Mouse (Mus musculus) stomach, embryonic 16.5 days (tissue): ENCODE measurements around the gene Bach2. TPM values are rescaled to one million over a fixed set of nuclear protein-coding genes. Genes with fewer than 3 reads are reported as not detected.

Source experiments
- ATAC-seq: fragments of 200-750 bp; cut with Nextera tagmentation; 2 replicates; pipeline ENCODE4 v1.8.0; 2017; ENCODE audit warnings: moderate number of reproducible peaks, moderate TSS enrichment; ENCODE audit not compliant: insufficient read depth, low FRiP score
- H3K27ac ChIP-seq: fragments of 300-500 bp; sonication (generic); 2 replicates; pipeline ENCODE4 v1.5.1; 2014; ENCODE audit warnings: low read length
- H3K27me3 ChIP-seq: fragments of 300-500 bp; sonication (generic); 2 replicates; pipeline ENCODE4 v1.6.1; 2014; ENCODE audit warnings: low read length, control low read depth, mixed read lengths; ENCODE audit not compliant: control insufficient read depth, insufficient read depth
- H3K36me3 ChIP-seq: fragments of 300-500 bp; sonication (generic); 2 replicates; pipeline ENCODE4 v1.6.1; 2014; ENCODE audit warnings: low read length; ENCODE audit not compliant: control insufficient read depth, insufficient read depth
- H3K4me1 ChIP-seq: fragments of 300-500 bp; sonication (generic); 2 replicates; pipeline ENCODE4 v1.6.1; 2014; ENCODE audit warnings: low read length, control low read depth, mixed read lengths; ENCODE audit not compliant: control insufficient read depth, insufficient read depth
- H3K4me2 ChIP-seq: fragments of 300-500 bp; sonication (generic); 2 replicates; pipeline ENCODE4 v1.6.1; 2014; ENCODE audit warnings: low read depth, low read length, mixed read lengths
- H3K4me3 ChIP-seq: fragments of 300-500 bp; sonication (generic); replicated peaks from 2 replicates; pipeline ENCODE4 v1.5.1; 2014; ENCODE audit warnings: mild to moderate bottlenecking, low read length
- H3K9ac ChIP-seq: fragments of 300-500 bp; sonication (generic); 2 replicates; pipeline ENCODE4 v1.6.1; 2014; ENCODE audit warnings: low read length
- H3K9me3 ChIP-seq: fragments of 300-500 bp; sonication (generic); replicated peaks from 2 replicates; pipeline ENCODE4 v1.6.1; 2016; ENCODE audit warnings: low read length, control low read depth; ENCODE audit not compliant: control insufficient read depth
- WGBS: fragments of 180-500 bp; shearing (Covaris S2); extraction: QIAGEN DNeasy Blood & Tissue Kit; methylation state at CpG from one replicate; pipeline ENCODE4 v1.1.7; 2014; 5-methylcytosine and 5-hydroxymethylcytosine counted together
- polyA plus RNA-seq: library from polyadenylated mRNA; unstranded; fragments of >200 nt; fragmentation: Nextera tagmentation; extraction: Ambion mirVana; gene quantifications from 2 replicates; pipeline ENCODE4 v1.2.1, GENCODE M21; 2015

The Bach2 gene
- polyA plus RNA-seq, 1 experiment from 2014 or later, result 3.5 TPM

DNA sequence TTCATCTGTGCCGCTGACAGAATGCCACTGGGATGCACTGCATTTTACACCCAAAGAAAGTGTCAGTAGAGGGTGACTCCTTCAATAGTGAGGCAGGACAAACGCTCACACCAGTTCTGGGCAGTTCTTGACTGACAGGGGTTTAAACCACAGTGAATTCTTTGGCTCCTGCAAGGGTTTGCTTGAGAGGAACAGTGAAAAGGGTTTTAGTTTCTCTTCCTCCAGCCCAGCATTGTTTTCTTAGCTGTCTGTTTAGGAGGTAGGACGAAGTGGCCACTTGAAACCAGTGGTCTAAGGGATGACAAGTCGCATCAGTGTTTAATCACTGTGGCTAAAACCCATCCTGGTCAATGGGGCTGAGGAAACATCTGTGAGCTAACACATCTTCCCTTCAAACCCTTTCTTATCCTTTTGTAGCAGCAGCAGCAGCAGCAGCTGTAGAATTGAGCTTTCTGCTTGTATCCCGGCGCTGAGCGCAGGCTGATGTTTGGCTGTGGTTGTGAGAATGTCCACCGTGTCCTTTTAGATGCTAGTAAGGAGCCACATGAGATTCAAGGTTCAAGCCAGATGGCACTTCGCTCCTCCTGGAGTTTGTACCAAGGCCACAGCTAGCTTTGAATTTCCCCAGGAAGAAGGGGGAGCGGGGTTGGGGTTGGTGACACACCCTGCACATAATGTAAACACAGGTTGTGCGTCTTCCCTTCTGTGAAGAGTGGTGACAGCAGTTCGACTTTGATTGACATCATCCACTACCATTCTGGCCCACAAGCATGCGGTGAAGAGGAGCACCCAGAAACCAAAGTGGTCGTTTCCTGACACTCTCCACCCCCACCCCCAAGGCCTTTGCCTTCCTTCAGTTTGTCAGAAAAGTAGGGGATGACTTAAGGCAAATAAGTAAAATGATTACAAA, 104.9 kb downstream of the Bach2 start:
- ATAC-seq, result no peak
- no peaks in the 10 kb centered on the region for H3K9me3 ChIP-seq
- no peak overlapping the region for H3K9ac ChIP-seq
- H3K4me1 ChIP-seq, result 0 out of 2 replicates have a peak, but pooled peaks cover 4% of the 10 kb centered on the region
- H3K4me3 ChIP-seq, result no peak overlapping the region
- H3K36me3 ChIP-seq, result no peaks in the 10 kb centered on the region
- H3K27me3 ChIP-seq, result no peaks in the 10 kb centered on the region
- peak overlapping the region; percentile 31; the same call in 1 of the 2 replicates for H3K27ac ChIP-seq
- no peak overlapping the region for H3K4me2 ChIP-seq
- WGBS, result 55% methylated on average over 14 of the region's 14 CpGs

DNA sequence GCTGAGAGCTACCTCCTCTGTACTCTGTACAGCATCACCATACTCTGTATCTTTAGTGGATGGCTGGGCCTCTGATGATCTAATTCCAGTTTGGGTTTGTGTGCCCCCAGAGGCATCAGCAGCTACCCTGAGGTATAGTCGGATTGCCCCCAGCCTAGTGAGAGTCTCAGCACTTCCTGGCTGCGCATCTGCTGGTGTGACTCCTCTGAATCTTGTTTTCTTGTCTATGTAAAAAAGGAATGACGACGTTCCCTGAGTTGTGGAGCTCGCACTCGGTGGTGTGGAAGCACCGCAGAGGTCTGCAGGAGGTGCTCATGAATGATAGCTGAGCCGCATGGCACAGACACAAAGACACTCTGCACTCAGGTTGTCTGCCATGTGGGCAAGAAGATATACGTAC, 105.7 kb downstream of the Bach2 start:
- Histone ChIP-seq H3K4me1 (0 out of 2 replicates have a peak, but pooled peaks cover 4% of the 10 kb centered on the region), H3K4me3 (no peak overlapping the region), H3K9ac (no peak overlapping the region), H3K4me2 (no peak overlapping the region), H3K27ac (no peak overlapping the region), H3K27me3 (no peaks in the 10 kb centered on the region), H3K9me3 (no peaks in the 10 kb centered on the region), H3K36me3 (no peaks in the 10 kb centered on the region)
- ATAC-seq, result no peak
- WGBS, result 77% methylated on average over 9 of the region's 9 CpGs

DNA sequence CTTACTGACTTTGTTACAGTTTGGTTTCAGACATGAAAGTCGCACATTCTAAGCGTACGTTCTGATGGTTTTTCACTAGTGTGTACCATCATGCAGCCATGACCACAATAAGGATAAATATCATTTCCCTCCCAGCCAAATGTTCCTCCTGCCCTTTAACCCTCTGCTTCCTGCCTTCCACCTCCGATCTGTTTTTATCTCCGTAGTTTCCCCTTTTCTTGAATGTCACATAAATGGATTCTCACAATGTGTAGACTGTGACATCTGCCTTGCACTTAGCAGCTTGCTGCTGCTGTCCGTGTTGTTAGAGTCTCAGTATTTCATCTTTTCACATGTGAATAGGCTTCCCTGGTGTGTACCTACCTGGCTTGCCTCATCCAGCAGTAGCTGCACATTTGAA, 108.6 kb downstream of the Bach2 start:
- 0 out of 2 replicates have a peak, but pooled peaks cover 4% of the 10 kb centered on the region for H3K4me1 ChIP-seq
- no peaks in the 10 kb centered on the region for H3K9me3 ChIP-seq
- H3K27ac ChIP-seq, result no peak overlapping the region
- 54% methylated on average over 6 of the region's 6 CpGs for WGBS
- H3K4me2 ChIP-seq, result no peak overlapping the region
- H3K4me3 ChIP-seq, result no peak overlapping the region
- H3K27me3 ChIP-seq, result no peaks in the 10 kb centered on the region
- no peak overlapping the region for H3K9ac ChIP-seq
- no peak for ATAC-seq
- H3K36me3 ChIP-seq, result no peaks in the 10 kb centered on the region

DNA sequence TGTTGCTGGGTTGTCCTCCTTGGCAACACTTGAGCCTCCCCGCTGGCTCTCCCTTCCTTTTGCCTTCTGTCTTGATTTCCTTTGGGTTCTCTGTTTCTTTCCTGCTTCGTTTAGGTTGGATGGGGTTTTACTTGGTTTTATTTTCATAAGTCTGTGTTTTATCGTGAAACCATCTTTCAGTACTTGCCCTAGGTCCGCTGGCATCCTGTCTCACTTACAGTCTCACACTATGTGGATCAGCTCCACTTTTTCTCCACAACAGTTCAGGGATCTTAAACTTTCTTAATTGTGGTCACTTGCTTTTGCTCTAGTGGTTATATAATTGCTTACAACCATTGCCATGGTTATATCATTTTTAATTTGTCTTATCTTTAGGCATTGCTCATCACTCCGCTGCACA, 109.1 kb downstream of the Bach2 start:
- Histone ChIP-seq H3K4me3 (no peak overlapping the region), H3K27me3 (no peaks in the 10 kb centered on the region), H3K9me3 (no peaks in the 10 kb centered on the region), H3K9ac (no peak overlapping the region), H3K36me3 (no peaks in the 10 kb centered on the region), H3K4me2 (no peak overlapping the region), H3K4me1 (peaks cover 8% of the 10 kb centered on the region), H3K27ac (no peak overlapping the region)
- no peak for ATAC-seq
- WGBS, result 83% methylated on average over 5 of the region's 5 CpGs

DNA sequence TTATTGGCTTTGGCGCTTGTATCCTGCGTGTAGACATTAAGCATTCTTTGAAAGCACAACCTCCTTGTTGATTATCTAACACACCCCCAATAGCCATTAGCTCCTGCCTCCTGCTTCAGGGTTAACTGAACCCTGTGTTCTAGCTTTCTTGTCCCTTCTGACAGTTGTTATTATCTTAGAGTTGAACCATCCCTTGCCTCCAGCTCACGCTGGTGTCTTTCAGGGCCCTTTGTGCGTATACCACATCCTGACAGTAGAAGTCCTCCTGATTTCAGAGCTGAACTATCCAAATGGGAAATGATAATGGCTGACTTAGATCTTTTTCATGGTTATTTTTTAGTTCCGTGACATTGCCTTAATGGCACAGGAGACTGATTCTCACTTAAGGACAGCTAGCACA, 110.8 kb downstream of the Bach2 start:
- H3K27me3 ChIP-seq, result no peaks in the 10 kb centered on the region
- no peak overlapping the region for H3K9ac ChIP-seq
- ATAC-seq, result no peak
- H3K27ac ChIP-seq, result no peak overlapping the region
- H3K4me1 ChIP-seq, result peaks cover 6% of the 10 kb centered on the region
- WGBS, result 83% methylated on average over 5 of the region's 5 CpGs
- no peak overlapping the region for H3K4me2 ChIP-seq
- no peaks in the 10 kb centered on the region for H3K9me3 ChIP-seq
- H3K36me3 ChIP-seq, result no peaks in the 10 kb centered on the region
- no peak overlapping the region for H3K4me3 ChIP-seq

DNA sequence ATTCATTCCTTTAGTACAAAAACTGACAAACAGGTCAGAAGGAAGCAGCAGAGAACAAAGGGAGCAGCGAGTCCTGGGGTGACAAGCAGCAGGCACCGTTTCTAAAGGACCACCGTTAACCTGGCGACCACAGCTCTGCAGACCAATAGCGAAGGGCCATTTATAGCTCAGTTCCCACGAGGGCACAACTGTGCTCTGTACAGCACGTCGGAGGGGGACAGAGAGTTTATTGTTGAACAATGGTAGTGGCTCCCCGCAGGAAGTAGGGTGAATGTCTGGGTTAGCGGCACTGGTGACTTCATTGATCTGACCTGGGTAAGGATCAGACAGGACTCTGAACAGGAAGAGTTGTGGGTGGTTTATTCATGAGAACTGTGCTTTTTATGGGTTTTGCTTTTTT, 112.6 kb downstream of the Bach2 start:
- no peak overlapping the region for H3K9ac ChIP-seq
- WGBS, result 49% methylated on average over 10 of the region's 10 CpGs
- H3K4me3 ChIP-seq, result no peak overlapping the region
- peak; percentile 42; the same call in 1 of the 2 replicates for ATAC-seq
- H3K27me3 ChIP-seq, result no peaks in the 10 kb centered on the region
- H3K9me3 ChIP-seq, result no peaks in the 10 kb centered on the region
- peaks cover 9% of the 10 kb centered on the region for H3K4me1 ChIP-seq
- no peaks in the 10 kb centered on the region for H3K36me3 ChIP-seq
- H3K4me2 ChIP-seq, result no peak overlapping the region
- 0 out of 2 replicates have a peak overlapping the region, but pooled peaks have one; percentile 51 for H3K27ac ChIP-seq

DNA sequence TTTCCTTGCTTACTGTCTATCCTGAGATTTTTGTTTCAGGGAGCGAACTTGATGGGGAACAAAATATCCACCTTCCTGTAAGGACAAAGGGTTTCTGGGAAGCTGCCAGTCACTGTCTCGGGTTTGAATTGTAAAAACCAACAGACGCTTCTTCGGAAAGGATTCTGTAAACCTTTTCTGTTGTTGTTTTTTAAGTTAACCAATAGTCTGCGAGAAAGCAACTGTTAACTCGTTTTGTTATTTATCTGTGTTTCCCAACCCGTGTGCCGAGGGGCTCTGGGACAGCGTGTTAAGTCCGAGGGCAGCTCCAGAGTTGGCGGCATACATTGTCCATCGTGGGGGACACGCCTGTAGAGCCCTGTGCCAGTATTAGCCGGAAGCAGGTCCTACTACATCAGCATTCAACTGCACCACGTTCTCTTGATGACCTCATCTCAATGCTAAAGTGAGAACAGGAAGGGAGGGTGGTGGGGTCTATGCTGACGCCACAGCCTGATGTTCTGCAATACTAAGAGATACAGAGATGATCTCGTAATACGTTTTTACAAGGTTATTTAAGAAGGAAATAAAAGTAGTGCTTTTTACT, 113.2 kb downstream of the Bach2 start:
- peaks cover 9% of the 10 kb centered on the region for H3K4me1 ChIP-seq
- 66% methylated on average over 18 of the region's 18 CpGs for WGBS
- no peak overlapping the region for H3K4me3 ChIP-seq
- peak; percentile 47; the same call in 1 of the 2 replicates for ATAC-seq
- H3K9me3 ChIP-seq, result no peaks in the 10 kb centered on the region
- H3K27me3 ChIP-seq, result no peaks in the 10 kb centered on the region
- no peak overlapping the region for H3K9ac ChIP-seq
- H3K36me3 ChIP-seq, result no peaks in the 10 kb centered on the region
- peak overlapping the region; percentile 51; the same call in 1 of the 2 replicates for H3K27ac ChIP-seq
- H3K4me2 ChIP-seq, result no peak overlapping the region

DNA sequence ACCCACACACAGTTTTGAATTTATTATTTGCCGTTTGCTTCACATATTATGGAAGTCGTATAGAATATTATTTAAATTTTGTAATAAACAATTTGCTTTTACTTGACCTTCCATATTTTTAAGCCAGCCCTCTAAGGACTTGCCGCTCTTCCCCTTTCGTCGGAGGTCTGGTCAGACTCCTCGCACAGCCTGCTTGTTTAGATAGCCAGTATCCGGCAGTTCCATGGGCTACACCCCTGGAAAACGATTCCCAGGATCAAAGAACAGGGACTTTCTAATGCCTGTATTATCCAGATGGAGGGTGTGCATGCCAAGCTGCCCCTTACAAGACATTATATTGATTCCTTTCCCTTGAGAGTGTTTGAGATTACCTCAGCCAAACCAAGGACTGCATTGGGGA, 113.8 kb downstream of the Bach2 start:
- H3K4me3 ChIP-seq, result no peak overlapping the region
- peak overlapping the region; percentile 44 for H3K27ac ChIP-seq
- H3K9me3 ChIP-seq, result no peaks in the 10 kb centered on the region
- no peak overlapping the region for H3K9ac ChIP-seq
- WGBS, result 30% methylated on average over 8 of the region's 8 CpGs
- no peak overlapping the region for H3K4me2 ChIP-seq
- peaks cover 9% of the 10 kb centered on the region for H3K4me1 ChIP-seq
- H3K36me3 ChIP-seq, result no peaks in the 10 kb centered on the region
- no peaks in the 10 kb centered on the region for H3K27me3 ChIP-seq
- peak; percentile 54; the same call in 1 of the 2 replicates for ATAC-seq

DNA sequence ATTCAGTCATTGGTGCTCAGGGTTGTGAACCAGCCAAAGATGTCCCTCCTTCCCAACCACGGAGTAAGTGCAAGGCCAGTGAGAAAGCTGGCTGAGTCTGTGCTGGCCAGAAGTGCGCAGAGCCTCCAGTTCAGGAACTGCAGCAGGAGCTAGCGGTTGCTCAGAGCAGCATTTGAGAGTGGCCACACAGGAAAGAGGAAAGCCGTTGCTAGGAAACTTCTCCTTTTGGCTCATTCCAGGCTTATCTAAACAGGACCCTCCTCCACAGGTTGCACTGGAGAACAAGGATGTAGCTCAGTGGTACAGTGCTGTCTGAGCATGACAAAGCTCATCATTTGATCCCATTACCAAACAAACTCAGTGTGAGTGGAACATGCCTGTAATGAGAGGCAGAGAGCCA, 114.2 kb downstream of the Bach2 start:
- H3K9ac ChIP-seq, result no peak overlapping the region
- no peaks in the 10 kb centered on the region for H3K36me3 ChIP-seq
- H3K4me2 ChIP-seq, result no peak overlapping the region
- peak; percentile 70; the same call in 1 of the 2 replicates for ATAC-seq
- H3K27me3 ChIP-seq, result no peaks in the 10 kb centered on the region
- peak overlapping the region; percentile 44 for H3K27ac ChIP-seq
- no peak overlapping the region for H3K4me3 ChIP-seq
- H3K4me1 ChIP-seq, result peaks cover 9% of the 10 kb centered on the region
- no peaks in the 10 kb centered on the region for H3K9me3 ChIP-seq
- 14% methylated on average over 4 of the region's 4 CpGs for WGBS
